Comparison of ENCODE assay signal across 13 mouse cellular contexts in genomic region chr14:27821801-27822200, GRCm38 (mm10).
DNase-seq lines count a peak whose midpoint lies in the region; ATAC-seq and TF ChIP-seq lines count a peak whose summit lies in the region.
"Had no signal": no experiment of that assay in that cellular context is flagged by ENCODE, and none has a peak within 500 bp of the region (broad histone marks: within the 10 kb centered on the region; RNA-seq: fewer than 3 reads in every experiment).

No protein-coding gene starts in this region.

- no peaks in the 10 kb centered on the region for H3K4me1 ChIP-seq in kidney, adult 2 months (ENCODE audit: control insufficient read depth, insufficient read depth, low read length)
- no peaks in the 10 kb centered on the region; the same call in 1 of the 2 replicates for H3K4me1 ChIP-seq in kidney, embryonic 15.5 days
- H3K4me1 ChIP-seq in midbrain, postnatal 0 days (ENCODE audit: insufficient read depth, low read length): no peaks in the 10 kb centered on the region
- H3K4me1 ChIP-seq in midbrain, embryonic 16.5 days (ENCODE audit: control insufficient read depth, insufficient read depth, low read length): peaks cover 3% of the 10 kb centered on the region; the same call in 1 of the 2 replicates
- H3K4me1 ChIP-seq: intestine, embryonic 15.5 days had no signal

- no peak overlapping the region for H3K27ac ChIP-seq in kidney, adult 2 months (ENCODE audit: insufficient read depth, low read depth, low read length)
- H3K27ac ChIP-seq in kidney, embryonic 15.5 days: no peak overlapping the region
- H3K27ac ChIP-seq in midbrain, postnatal 0 days (ENCODE audit: low read depth, low read length): no peak overlapping the region
- no peak overlapping the region for H3K27ac ChIP-seq in midbrain, embryonic 16.5 days (ENCODE audit: low read length)
- H3K27ac ChIP-seq: intestine, embryonic 15.5 days had no signal

- no peaks in the 10 kb centered on the region for H3K36me3 ChIP-seq in kidney, adult 2 months (ENCODE audit: control insufficient read depth, insufficient read depth, low read length)
- no peaks in the 10 kb centered on the region for H3K36me3 ChIP-seq in kidney, embryonic 15.5 days
- H3K36me3 ChIP-seq in midbrain, postnatal 0 days (ENCODE audit: insufficient read depth, low read length): no peaks in the 10 kb centered on the region
- no peaks in the 10 kb centered on the region for H3K36me3 ChIP-seq in midbrain, embryonic 16.5 days (ENCODE audit: control insufficient read depth, insufficient read depth, low read length)
- H3K36me3 ChIP-seq: intestine, embryonic 15.5 days had no signal

- peak; percentile 54 for DNase-seq in kidney, adult 2 months
- DNase-seq in midbrain, postnatal 0 days (ENCODE audit: low spot score): peak; percentile 51
- DNase-seq in cerebellum, postnatal 36 days: peak; percentile 36 to 41
- DNase-seq in embryo, embryonic 10 days (ENCODE audit: low spot score): no peak
- no peak for DNase-seq in gastrocnemius, adult 18-20 months (ENCODE audit: low spot score)
- DNase-seq: gastrocnemius, postnatal 14 days; liver, postnatal 0 days had no signal

- TF ChIP-seq POLR2A in kidney, adult 2 months (IDR thresholded peaks at IDR 0.05; ENCODE audit: low read depth, low read length): no peak

- no peaks in the 10 kb centered on the region for H3K9me3 ChIP-seq in kidney, embryonic 15.5 days (replicated peaks)
- no peaks in the 10 kb centered on the region for H3K9me3 ChIP-seq in midbrain, postnatal 0 days (ENCODE audit: low read length)
- H3K9me3 ChIP-seq in midbrain, embryonic 16.5 days (replicated peaks; ENCODE audit: control insufficient read depth, low read length, poor library complexity, severe bottlenecking): no peaks in the 10 kb centered on the region
- H3K9me3 ChIP-seq: intestine, embryonic 15.5 days had no signal

- no peaks in the 10 kb centered on the region for H3K27me3 ChIP-seq in kidney, adult 2 months (replicated peaks; ENCODE audit: control insufficient read depth, insufficient read depth, low read length)
- H3K27me3 ChIP-seq in kidney, embryonic 15.5 days: no peaks in the 10 kb centered on the region
- no peaks in the 10 kb centered on the region for H3K27me3 ChIP-seq in midbrain, postnatal 0 days (ENCODE audit: insufficient read depth, low read length)
- H3K27me3 ChIP-seq in midbrain, embryonic 16.5 days (ENCODE audit: control insufficient read depth, insufficient read depth, low read depth, low read length): no peaks in the 10 kb centered on the region
- H3K27me3 ChIP-seq: intestine, embryonic 15.5 days had no signal

- ATAC-seq in kidney, embryonic 15.5 days (replicated peaks; ENCODE audit: low FRiP score): no peak
- ATAC-seq in midbrain, postnatal 0 days (ENCODE audit: low FRiP score): no peak
- no peak for ATAC-seq in midbrain, embryonic 16.5 days
- ATAC-seq in cerebellum, adult (ENCODE audit: insufficient number of reproducible peaks, low FRiP score, low TSS enrichment): peak; percentile 36; the same call in 1 of the 2 replicates
- ATAC-seq: activated CD4-positive, CD25-positive, alpha-beta regulatory T cell, adult 4 months; liver, postnatal 0 days had no signal

- no peak for TF ChIP-seq CTCF in kidney, adult 2 months (conservative IDR thresholded peaks at IDR 0.05; ENCODE audit: insufficient read depth, insufficient read length, low read depth, low read length)
- TF ChIP-seq CTCF in midbrain, postnatal 0 days (IDR thresholded peaks at IDR 0.05): peak; percentile 32

- no peak overlapping the region for H3K4me3 ChIP-seq in kidney, adult 2 months (ENCODE audit: insufficient read depth, low read depth, low read length)
- H3K4me3 ChIP-seq in kidney, embryonic 15.5 days (replicated peaks): no peak overlapping the region
- no peak overlapping the region for H3K4me3 ChIP-seq in midbrain, postnatal 0 days (ENCODE audit: low read depth, low read length)
- H3K4me3 ChIP-seq in midbrain, embryonic 16.5 days (ENCODE audit: low read depth, low read length): no peak overlapping the region
- H3K4me3 ChIP-seq: intestine, embryonic 15.5 days had no signal

- no peak overlapping the region for H3K4me2 ChIP-seq in kidney, embryonic 15.5 days
- H3K4me2 ChIP-seq in midbrain, postnatal 0 days (ENCODE audit: low read depth, low read length, poor library complexity, severe bottlenecking): no peak overlapping the region
- no peak overlapping the region for H3K4me2 ChIP-seq in midbrain, embryonic 16.5 days (ENCODE audit: low read length)
- H3K4me2 ChIP-seq: intestine, embryonic 15.5 days; midbrain, embryonic 11.5 days had no signal

- no peak overlapping the region for H3K9ac ChIP-seq in kidney, embryonic 15.5 days
- no peak overlapping the region for H3K9ac ChIP-seq in midbrain, postnatal 0 days (replicated peaks; ENCODE audit: low read length, poor library complexity, severe bottlenecking)
- H3K9ac ChIP-seq in midbrain, embryonic 16.5 days (ENCODE audit: low read depth, low read length): no peak overlapping the region
- H3K9ac ChIP-seq: intestine, embryonic 15.5 days; liver, postnatal 0 days had no signal

Comparison
In these comparisons a context has a peak if more than half of its experiments do, and no peak if none do; other contexts are left out.
1. DNase-seq: peak in kidney, adult 2 months (single experiment), midbrain, postnatal 0 days (single experiment) and cerebellum, postnatal 36 days (2 of 2); none in embryo, embryonic 10 days (single experiment) and gastrocnemius, adult 18-20 months (single experiment).